Comparison of ENCODE assay signal across 8 mouse cellular contexts in the genomic region with DNA sequence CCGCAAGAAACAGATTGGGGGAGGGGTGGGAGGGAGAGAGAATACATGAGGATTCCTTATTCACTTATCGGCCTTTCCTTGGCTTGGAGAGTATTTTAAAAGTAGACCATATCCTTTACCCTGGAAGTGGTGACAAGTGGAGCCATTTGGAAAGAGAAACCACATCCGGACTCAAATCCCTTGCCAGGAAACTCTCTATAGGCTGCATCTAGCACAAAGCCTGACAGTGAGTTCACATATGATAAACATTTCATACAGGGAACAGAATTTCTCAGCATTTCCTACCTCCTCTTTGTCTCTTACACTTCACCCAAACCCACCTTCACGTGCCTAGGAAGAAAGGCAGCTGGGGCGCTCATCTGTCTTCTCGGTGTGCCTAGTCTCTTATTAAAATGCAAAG. TPM values are rescaled to one million over a fixed set of nuclear protein-coding genes. Genes with fewer than 3 reads are reported as not detected.
DNase-seq lines count a peak whose midpoint lies in the region; ATAC-seq lines count a peak whose summit lies in the region.

No protein-coding gene starts in this region.

- H3K4me3 ChIP-seq in heart, embryonic 12.5 days = peak overlapping the region; percentile 72
- H3K4me3 ChIP-seq in forebrain, embryonic 16.5 days (replicated peaks; ENCODE audit: low read length) = peak overlapping the region; percentile 95
- peak overlapping the region; percentile 76 for H3K4me3 ChIP-seq in liver, embryonic 16.5 days (ENCODE audit: low read depth, low read length)

- no peaks in the 10 kb centered on the region for H3K9me3 ChIP-seq in heart, embryonic 12.5 days (replicated peaks)
- no peaks in the 10 kb centered on the region for H3K9me3 ChIP-seq in forebrain, embryonic 16.5 days (ENCODE audit: control insufficient read depth, low read length)
- H3K9me3 ChIP-seq in liver, embryonic 16.5 days (replicated peaks; ENCODE audit: control insufficient read depth, low read length) = no peaks in the 10 kb centered on the region

- H3K27ac ChIP-seq in heart, embryonic 12.5 days (ENCODE audit: poor library complexity, severe bottlenecking) = peak overlapping the region; percentile 96
- H3K27ac ChIP-seq in forebrain, embryonic 16.5 days (ENCODE audit: low read length) = peak overlapping the region; percentile 91
- peak overlapping the region; percentile 66 for H3K27ac ChIP-seq in liver, embryonic 16.5 days (ENCODE audit: low read length)

- no peaks in the 10 kb centered on the region for H3K27me3 ChIP-seq in heart, embryonic 12.5 days (replicated peaks)
- H3K27me3 ChIP-seq in forebrain, embryonic 16.5 days (replicated peaks; ENCODE audit: control insufficient read depth, insufficient read depth, low read length) = no peaks in the 10 kb centered on the region
- H3K27me3 ChIP-seq in liver, embryonic 16.5 days (ENCODE audit: control insufficient read depth, insufficient read depth, low read depth, low read length) = no peaks in the 10 kb centered on the region

- no peak for DNase-seq in heart, postnatal 14 days
- DNase-seq in NIH3T3 (ENCODE audit: low read depth) = peak; percentile 82
- no peak for DNase-seq in cerebellum, postnatal 10 days
- DNase-seq in yolk sac, embryonic 10.5 days (ENCODE audit: low spot score) = no peak

- peaks cover 11% of the 10 kb centered on the region for H3K4me1 ChIP-seq in heart, embryonic 12.5 days (replicated peaks)
- H3K4me1 ChIP-seq in forebrain, embryonic 16.5 days (replicated peaks; ENCODE audit: control insufficient read depth, insufficient read depth, low read length) = peaks cover 19% of the 10 kb centered on the region
- H3K4me1 ChIP-seq in liver, embryonic 16.5 days (ENCODE audit: control insufficient read depth, low read depth, low read length) = peaks cover 17% of the 10 kb centered on the region

- WGBS in heart, embryonic 12.5 days = 3% methylated on average over 6 of the region's 6 CpGs
- 12% methylated on average over 6 of the region's 6 CpGs for WGBS in forebrain, embryonic 16.5 days
- 10% methylated on average over 6 of the region's 6 CpGs for WGBS in liver, embryonic 16.5 days (ENCODE audit: insufficient replicate concordance)

- no peak; the same call in 1 of the 2 replicates for ATAC-seq in heart, embryonic 12.5 days (ENCODE audit: insufficient number of reproducible peaks, low FRiP score)
- ATAC-seq in forebrain, embryonic 16.5 days = no peak
- ATAC-seq in liver, embryonic 16.5 days (ENCODE audit: low read depth) = no peak
- ATAC-seq in activated CD4-positive, CD25-positive, alpha-beta regulatory T cell, adult 4 months = no peak

- intact Hi-C loops in heart, postnatal 14 days (cut with DNase I) = no loop called here

- peak overlapping the region; percentile 82 for H3K4me2 ChIP-seq in heart, embryonic 12.5 days
- peak overlapping the region; percentile 84 for H3K4me2 ChIP-seq in forebrain, embryonic 16.5 days (ENCODE audit: low read length)
- peak overlapping the region; percentile 64 for H3K4me2 ChIP-seq in liver, embryonic 16.5 days (ENCODE audit: low read depth, low read length)

- H3K36me3 ChIP-seq in heart, embryonic 12.5 days = peaks cover 30% of the 10 kb centered on the region
- H3K36me3 ChIP-seq in forebrain, embryonic 16.5 days (ENCODE audit: control insufficient read depth, insufficient read depth) = peaks cover 13% of the 10 kb centered on the region
- H3K36me3 ChIP-seq in liver, embryonic 16.5 days (ENCODE audit: control insufficient read depth, insufficient read depth) = no peaks in the 10 kb centered on the region

- H3K9ac ChIP-seq in heart, embryonic 12.5 days = peak overlapping the region; percentile 80
- H3K9ac ChIP-seq in forebrain, embryonic 16.5 days (replicated peaks; ENCODE audit: low read depth, low read length) = peak overlapping the region; percentile 91
- peak overlapping the region; percentile 81 for H3K9ac ChIP-seq in liver, embryonic 16.5 days (ENCODE audit: low read depth, low read length)

RNA-seq across cellular contexts. Expression of a gene that starts 0.7 kb away (rescaled TPM):
- polyA plus RNA-seq in heart, embryonic 12.5 days (2016; fragmentation: Nextera tagmentation; extraction: Ambion mirVana) = 37.2 and 37.5 TPM in 2 replicates
- total RNA-seq in heart, postnatal 14 days (2021) = 10 to 100 TPM; 15.1 to 17.2 TPM
- polyA plus RNA-seq in forebrain, embryonic 16.5 days (2015; fragmentation: Nextera tagmentation; extraction: Ambion mirVana) = 77.4 and 87.4 TPM in 2 replicates
- 5.7 and 6.6 TPM in 2 replicates for polyA plus RNA-seq in liver, embryonic 16.5 days (2015; fragmentation: Nextera tagmentation; extraction: Ambion mirVana)
- polyA plus RNA-seq in activated CD4-positive, CD25-positive, alpha-beta regulatory T cell, adult 4 months (2017; shearing (Covaris generic)) = 1 to 10 TPM; 2.1 to 3.4 TPM

RNA-seq across cellular contexts. Expression of a gene that starts 28.6 kb away (rescaled TPM):
- 85.0 and 89.1 TPM in 2 replicates for polyA plus RNA-seq in heart, embryonic 12.5 days (2016; fragmentation: Nextera tagmentation; extraction: Ambion mirVana)
- total RNA-seq in heart, postnatal 14 days (2021) = 10 to 100 TPM; 55.5 to 56.3 TPM
- 65.3 and 75.2 TPM in 2 replicates for polyA plus RNA-seq in forebrain, embryonic 16.5 days (2015; fragmentation: Nextera tagmentation; extraction: Ambion mirVana)
- 44.4 and 44.7 TPM in 2 replicates for polyA plus RNA-seq in liver, embryonic 16.5 days (2015; fragmentation: Nextera tagmentation; extraction: Ambion mirVana)
- 10 to 100 TPM; 17.9 to 25.8 TPM for polyA plus RNA-seq in activated CD4-positive, CD25-positive, alpha-beta regulatory T cell, adult 4 months (2017; shearing (Covaris generic))

RNA-seq across cellular contexts. Expression of a gene that starts 31.4 kb away (rescaled TPM):
- polyA plus RNA-seq in heart, embryonic 12.5 days (2016; fragmentation: Nextera tagmentation; extraction: Ambion mirVana) = 74.9 and 75.5 TPM in 2 replicates
- 10 to 100 TPM; 22.2 to 27.0 TPM for total RNA-seq in heart, postnatal 14 days (2021)
- 69.9 and 92.8 TPM in 2 replicates for polyA plus RNA-seq in forebrain, embryonic 16.5 days (2015; fragmentation: Nextera tagmentation; extraction: Ambion mirVana)
- 23.1 and 24.9 TPM in 2 replicates for polyA plus RNA-seq in liver, embryonic 16.5 days (2015; fragmentation: Nextera tagmentation; extraction: Ambion mirVana)
- polyA plus RNA-seq in activated CD4-positive, CD25-positive, alpha-beta regulatory T cell, adult 4 months (2017; shearing (Covaris generic)) = 10 to 100 TPM; 56.1 to 77.2 TPM

RNA-seq across cellular contexts. Expression of a gene that starts 31.6 kb away (rescaled TPM):
- polyA plus RNA-seq in heart, embryonic 12.5 days (2016; fragmentation: Nextera tagmentation; extraction: Ambion mirVana) = 36.1 and 38.3 TPM in 2 replicates
- 100 to 1,000 TPM; 101 to 116 TPM for total RNA-seq in heart, postnatal 14 days (2021)
- polyA plus RNA-seq in forebrain, embryonic 16.5 days (2015; fragmentation: Nextera tagmentation; extraction: Ambion mirVana) = 62.8 and 63.3 TPM in 2 replicates
- polyA plus RNA-seq in liver, embryonic 16.5 days (2015; fragmentation: Nextera tagmentation; extraction: Ambion mirVana) = 54.7 and 73.7 TPM in 2 replicates
- 10 to 100 TPM; 10.0 to 11.7 TPM for polyA plus RNA-seq in activated CD4-positive, CD25-positive, alpha-beta regulatory T cell, adult 4 months (2017; shearing (Covaris generic))

RNA-seq across cellular contexts. Expression of a gene that starts 36.3 kb away (rescaled TPM):
- polyA plus RNA-seq in heart, embryonic 12.5 days (2016; fragmentation: Nextera tagmentation; extraction: Ambion mirVana) = 4.7 and 4.9 TPM in 2 replicates
- total RNA-seq in heart, postnatal 14 days (2021) = 1 to 10 TPM; 7.3 to 8.2 TPM
- 2.0 TPM in 2 replicates for polyA plus RNA-seq in forebrain, embryonic 16.5 days (2015; fragmentation: Nextera tagmentation; extraction: Ambion mirVana)
- polyA plus RNA-seq in liver, embryonic 16.5 days (2015; fragmentation: Nextera tagmentation; extraction: Ambion mirVana) = 1.2 and 1.5 TPM in 2 replicates
- polyA plus RNA-seq in activated CD4-positive, CD25-positive, alpha-beta regulatory T cell, adult 4 months (2017; shearing (Covaris generic)) = 10 to 100 TPM; 10.7 to 11.9 TPM
